Mouse (Mus musculus) kidney, embryonic 16.5 days (tissue): ENCODE data around the gene Cox4i2. TPM values are rescaled to one million over a fixed set of nuclear protein-coding genes. Genes with fewer than 3 reads are reported as not detected.

Experiments
- microRNA-seq: library from miRNA; unstranded; fragments of <30 nt; microRNA quantifications from one replicate; pipeline ENCODE4, GENCODE M21; 2016
- polyA plus RNA-seq: library from polyadenylated mRNA; unstranded; fragments of >200 nt; fragmentation: Nextera tagmentation; extraction: Ambion mirVana; gene quantifications from 2 replicates; pipeline ENCODE4 v1.2.1, GENCODE M21; 2015

The Cox4i2 gene
- polyA plus RNA-seq, 1 experiment from 2014 or later: 22.1 TPM

Small RNAs within 50 kb of the gene (microRNA-seq; reads per million reads assigned to microRNA genes)
- gene Gm23802: not detected

Other genes starting within 250 kb of the Cox4i2 start
- not detected in 2 replicates for gene Defb26, start 242.5 kb upstream of the Cox4i2 start, polyA plus RNA-seq
- gene Defb28, start 235.9 kb upstream of the Cox4i2 start, polyA plus RNA-seq: 0.54 TPM in 1 of 2 replicates, not detected in the other
- 2.1 and 2.8 TPM in 2 replicates for gene Defb29, start 214.1 kb upstream of the Cox4i2 start, polyA plus RNA-seq
- not detected in 2 replicates for gene Gm17416, start 184.8 kb upstream of the Cox4i2 start, polyA plus RNA-seq
- not detected in 2 replicates for gene Defb21, start 181.4 kb upstream of the Cox4i2 start, polyA plus RNA-seq
- 10.1 and 14.1 TPM in 2 replicates for gene Defb19, start 173.9 kb upstream of the Cox4i2 start, polyA plus RNA-seq
- gene Defb45, start 154.8 kb upstream of the Cox4i2 start, polyA plus RNA-seq: not detected in 2 replicates
- 0.51 and 0.86 TPM in 2 replicates for gene Defb36, start 149.8 kb upstream of the Cox4i2 start, polyA plus RNA-seq
- 24.4 and 31.8 TPM in 2 replicates for gene Defb25, start 131.1 kb upstream of the Cox4i2 start, polyA plus RNA-seq
- gene Rem1, start 127.2 kb upstream of the Cox4i2 start, polyA plus RNA-seq: 59.1 and 62.6 TPM in 2 replicates
- gene H13, start 84.7 kb upstream of the Cox4i2 start, polyA plus RNA-seq: 158 and 159 TPM in 2 replicates
- 27.6 and 28.0 TPM in 2 replicates for gene Mcts2, start 67.1 kb upstream of the Cox4i2 start, polyA plus RNA-seq
- 139 and 151 TPM in 2 replicates for gene Id1, start 17.9 kb upstream of the Cox4i2 start, polyA plus RNA-seq
- gene Bcl2l1, start 77.6 kb downstream of the Cox4i2 start, polyA plus RNA-seq: 113 and 116 TPM in 2 replicates
- 83.9 and 97.6 TPM in 2 replicates for gene Tpx2, start 93.8 kb downstream of the Cox4i2 start, polyA plus RNA-seq
- 0.32 and 0.42 TPM in 2 replicates for gene Mylk2, start 157.2 kb downstream of the Cox4i2 start, polyA plus RNA-seq
- 7.5 and 8.3 TPM in 2 replicates for gene Foxs1, start 179.0 kb downstream of the Cox4i2 start, polyA plus RNA-seq
- gene Dusp15, start 197.5 kb downstream of the Cox4i2 start, polyA plus RNA-seq: 3.1 TPM in 2 replicates
- gene Ttll9, start 208.3 kb downstream of the Cox4i2 start, polyA plus RNA-seq: 1.2 and 1.3 TPM in 2 replicates